Mouse (Mus musculus): ENCODE results near the gene Arg2. TPM values are rescaled to one million over a fixed set of nuclear protein-coding genes. Genes with fewer than 3 reads are reported as not detected.

The Arg2 gene
- polyA plus RNA-seq, 1 experiment from 2014 or later, result 2.4 TPM

DNA sequence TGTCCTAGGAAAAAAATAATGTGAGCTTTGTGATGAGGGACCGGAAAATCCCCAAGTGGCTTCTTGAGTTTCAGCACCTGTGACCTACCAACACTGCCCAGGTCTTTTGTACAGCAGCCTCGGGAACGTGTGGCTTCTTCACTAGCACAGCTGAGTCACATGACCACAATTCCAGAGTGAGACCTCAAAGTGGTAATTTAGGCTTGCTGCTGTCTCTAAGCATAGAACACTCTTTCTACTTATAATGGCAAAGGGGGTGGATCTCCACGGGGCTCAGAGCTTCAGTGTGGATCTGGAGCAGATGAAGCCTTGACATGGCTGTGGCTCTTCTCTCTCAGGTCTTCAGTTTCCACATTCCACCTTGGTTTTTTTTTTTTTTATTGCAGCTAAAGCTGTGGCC, 4.5 kb downstream of the Arg2 start:
- Histone ChIP-seq H3K36me3 (replicated peaks) (no peaks in the 10 kb centered on the region), H3K27me3 (ENCODE audit: poor library complexity, severe bottlenecking) (peaks cover 37% of the 10 kb centered on the region), H3K4me3 (no peak overlapping the region), H3K9me3 (no peaks in the 10 kb centered on the region), H3K27ac (no peak overlapping the region), H3K4me1 (peaks cover 18% of the 10 kb centered on the region)
- 42% methylated on average over 4 of the region's 4 CpGs for WGBS
- DNase-seq (ENCODE audit: extremely low spot score, low spot score), result no peak

- Histone ChIP-seq H3K9me3 (no peaks in the 10 kb centered on the region), H3K4me1 (0 out of 2 replicates have a peak, but pooled peaks cover 2% of the 10 kb centered on the region), H3K4me3 (no peak overlapping the region), H3K27ac (no peak overlapping the region), H3K36me3 (replicated peaks) (no peaks in the 10 kb centered on the region), H3K27me3 (ENCODE audit: poor library complexity, severe bottlenecking) (peaks cover 19% of the 10 kb centered on the region)
- WGBS, result 78% methylated on average over 7 of the region's 7 CpGs
- no peak for DNase-seq (ENCODE audit: extremely low spot score, low spot score)
Measured at GRCm38 (mm10) chr12:79136949-79137348, 6.4 kb downstream of the Arg2 start.

DNA sequence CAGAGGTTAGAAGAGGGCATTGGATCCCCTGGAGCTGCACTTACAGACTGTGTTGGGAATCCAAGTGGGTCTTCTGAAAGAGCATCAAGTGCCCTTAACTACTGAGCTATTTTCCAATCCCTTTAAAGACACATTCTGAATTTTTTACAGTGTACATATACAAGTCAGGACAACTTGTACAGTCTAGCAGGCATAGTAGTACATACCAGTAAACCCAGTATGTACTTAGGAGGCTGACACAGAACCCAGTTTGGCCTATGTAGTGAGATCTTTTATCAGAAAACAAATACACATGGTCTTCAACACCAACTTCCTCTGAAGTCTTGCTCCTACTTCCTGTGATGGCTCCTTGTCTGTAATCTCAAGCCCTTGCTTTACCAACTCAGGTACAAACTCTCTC, 8.4 kb downstream of the Arg2 start:
- Histone ChIP-seq H3K4me1 (0 out of 2 replicates have a peak, but pooled peaks cover 2% of the 10 kb centered on the region), H3K27ac (no peak overlapping the region), H3K4me3 (no peak overlapping the region), H3K36me3 (replicated peaks) (no peaks in the 10 kb centered on the region), H3K27me3 (ENCODE audit: poor library complexity, severe bottlenecking) (no peaks in the 10 kb centered on the region), H3K9me3 (no peaks in the 10 kb centered on the region)
- DNase-seq (ENCODE audit: extremely low spot score, low spot score), result no peak

GRCm38 (mm10) chr12:79139417-79139816, 8.8 kb downstream of the Arg2 start:
- Histone ChIP-seq H3K36me3 (replicated peaks) (no peaks in the 10 kb centered on the region), H3K9me3 (no peaks in the 10 kb centered on the region), H3K4me1 (0 out of 2 replicates have a peak, but pooled peaks cover 2% of the 10 kb centered on the region), H3K4me3 (no peak overlapping the region), H3K27me3 (ENCODE audit: poor library complexity, severe bottlenecking) (no peaks in the 10 kb centered on the region), H3K27ac (no peak overlapping the region)
- DNase-seq (ENCODE audit: extremely low spot score, low spot score), result no peak
- 63% methylated on average over 1 of the region's 1 CpGs for WGBS

GRCm38 (mm10) chr12:79140811-79141210, 10.2 kb downstream of the Arg2 start:
- 87% methylated on average over 2 of the region's 2 CpGs for WGBS
- H3K36me3 ChIP-seq (replicated peaks), result no peaks in the 10 kb centered on the region
- no peaks in the 10 kb centered on the region for H3K4me1 ChIP-seq
- H3K27ac ChIP-seq, result no peak overlapping the region
- no peak for DNase-seq (ENCODE audit: extremely low spot score, low spot score)
- H3K9me3 ChIP-seq, result no peaks in the 10 kb centered on the region
- H3K27me3 ChIP-seq (ENCODE audit: poor library complexity, severe bottlenecking), result no peaks in the 10 kb centered on the region
- no peak overlapping the region for H3K4me3 ChIP-seq

DNA sequence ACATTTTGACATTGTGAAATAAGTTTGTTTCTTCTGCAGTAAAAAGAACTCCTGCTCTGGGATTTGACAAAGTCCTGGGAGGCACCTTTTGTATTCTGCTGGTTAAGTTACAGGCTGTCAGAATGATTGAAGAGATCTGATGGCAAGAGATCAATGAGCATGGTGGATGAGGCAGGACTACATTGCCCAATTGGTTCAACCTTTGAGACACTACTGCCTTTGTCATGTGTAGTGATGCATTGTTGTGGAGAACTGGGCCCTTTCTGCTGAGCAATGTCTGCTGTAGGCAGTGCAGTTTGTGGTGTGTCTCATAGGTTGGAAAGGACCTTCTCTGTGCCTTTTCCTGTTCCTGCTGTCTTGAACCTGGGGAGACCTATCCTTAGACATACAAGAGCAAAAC, 10.8 kb downstream of the Arg2 start:
- Histone ChIP-seq H3K9me3 (no peaks in the 10 kb centered on the region), H3K36me3 (replicated peaks) (no peaks in the 10 kb centered on the region), H3K27me3 (ENCODE audit: poor library complexity, severe bottlenecking) (no peaks in the 10 kb centered on the region), H3K4me3 (no peak overlapping the region), H3K27ac (no peak overlapping the region), H3K4me1 (no peaks in the 10 kb centered on the region)
- DNase-seq (ENCODE audit: extremely low spot score, low spot score), result no peak

DNA sequence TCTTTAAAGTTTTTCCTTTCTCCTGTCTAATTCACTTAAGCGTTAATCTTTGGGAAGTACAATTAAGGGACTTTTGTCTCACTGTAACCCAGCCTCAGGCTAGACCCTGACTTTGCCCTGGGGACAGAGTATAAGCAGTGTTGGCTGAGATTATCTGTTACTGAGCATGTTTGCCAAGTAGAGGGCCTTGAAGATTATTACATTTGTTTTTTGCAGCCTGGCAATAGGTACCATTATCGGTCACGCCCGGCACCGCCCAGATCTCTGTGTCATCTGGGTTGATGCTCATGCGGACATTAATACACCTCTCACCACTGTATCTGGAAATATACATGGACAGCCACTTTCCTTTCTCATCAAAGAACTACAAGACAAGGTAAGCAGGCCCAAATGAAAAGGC, 19.1 kb downstream of the Arg2 start:
- 91% methylated on average over 6 of the region's 6 CpGs for WGBS

DNA sequence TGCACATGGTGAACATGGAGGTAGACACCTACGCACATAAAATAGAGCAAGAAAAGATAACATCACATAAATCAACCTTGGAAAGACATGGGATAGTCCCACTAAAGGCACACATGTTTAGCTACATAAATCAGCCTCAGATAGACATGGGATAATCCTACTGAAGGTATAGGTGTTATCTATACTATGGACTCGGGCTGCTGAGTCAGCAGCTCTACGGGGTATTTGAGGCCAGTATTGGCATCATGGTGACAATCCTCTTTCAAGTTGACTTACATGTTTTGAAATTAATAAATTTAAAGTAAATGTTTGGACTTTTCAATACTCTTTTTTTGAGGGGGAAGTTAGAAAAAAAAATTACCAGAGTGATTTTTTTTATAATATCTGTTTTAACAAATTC, 32.3 kb downstream of the Arg2 start:
- no peaks in the 10 kb centered on the region for H3K4me1 ChIP-seq
- H3K27me3 ChIP-seq (ENCODE audit: poor library complexity, severe bottlenecking), result no peaks in the 10 kb centered on the region
- H3K9me3 ChIP-seq, result no peaks in the 10 kb centered on the region
- WGBS, result 94% methylated on average over 3 of the region's 3 CpGs
- no peak overlapping the region for H3K27ac ChIP-seq
- H3K36me3 ChIP-seq (replicated peaks), result peaks cover 78% of the 10 kb centered on the region
- no peak for DNase-seq (ENCODE audit: extremely low spot score, low spot score)
- H3K4me3 ChIP-seq, result no peak overlapping the region

More for the DNA sequence above, 19.1 kb downstream of the Arg2 start:
- H3K9me3 ChIP-seq, result no peaks in the 10 kb centered on the region
- DNase-seq (ENCODE audit: extremely low spot score, low spot score), result no peak
- H3K4me1 ChIP-seq, result no peaks in the 10 kb centered on the region
- peaks cover 12% of the 10 kb centered on the region for H3K36me3 ChIP-seq (replicated peaks)
- no peaks in the 10 kb centered on the region for H3K27me3 ChIP-seq (ENCODE audit: poor library complexity, severe bottlenecking)
- H3K27ac ChIP-seq, result no peak overlapping the region
- no peak overlapping the region for H3K4me3 ChIP-seq

DNA sequence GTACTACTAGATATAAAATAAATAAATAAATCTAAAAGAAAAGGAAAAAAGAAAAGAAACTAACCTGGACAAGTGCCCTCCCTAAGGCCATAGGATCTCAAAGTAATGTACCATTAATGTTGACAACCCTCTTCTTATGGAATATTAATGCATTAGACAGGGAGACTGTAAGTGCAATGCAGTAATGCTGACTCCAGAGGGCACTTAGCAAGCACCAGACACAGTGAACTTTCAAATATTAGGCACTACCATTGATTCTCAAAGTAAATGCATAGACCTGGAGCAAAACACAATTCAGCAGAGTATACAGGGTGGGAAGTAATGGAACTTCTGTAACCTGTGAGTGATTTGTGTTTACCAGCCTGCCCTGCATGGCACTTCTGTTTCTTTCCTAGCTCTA, 38.6 kb downstream of the Arg2 start:
- no peak for DNase-seq (ENCODE audit: extremely low spot score, low spot score)

GRCm38 (mm10) chr12:79170421-79170820, 39.8 kb downstream of the Arg2 start:
- Histone ChIP-seq H3K27ac (no peak overlapping the region), H3K4me3 (no peak overlapping the region), H3K27me3 (ENCODE audit: poor library complexity, severe bottlenecking) (no peaks in the 10 kb centered on the region), H3K36me3 (replicated peaks) (peaks cover 17% of the 10 kb centered on the region), H3K9me3 (no peaks in the 10 kb centered on the region), H3K4me1 (peaks cover 22% of the 10 kb centered on the region)
- 87% methylated on average over 3 of the region's 3 CpGs for WGBS
- no peak for DNase-seq (ENCODE audit: extremely low spot score, low spot score)

More for the DNA sequence above, 38.6 kb downstream of the Arg2 start:
- Histone ChIP-seq H3K27me3 (ENCODE audit: poor library complexity, severe bottlenecking) (no peaks in the 10 kb centered on the region), H3K9me3 (no peaks in the 10 kb centered on the region), H3K4me1 (peaks cover 22% of the 10 kb centered on the region), H3K4me3 (no peak overlapping the region), H3K36me3 (replicated peaks) (peaks cover 18% of the 10 kb centered on the region), H3K27ac (no peak overlapping the region)

DNA sequence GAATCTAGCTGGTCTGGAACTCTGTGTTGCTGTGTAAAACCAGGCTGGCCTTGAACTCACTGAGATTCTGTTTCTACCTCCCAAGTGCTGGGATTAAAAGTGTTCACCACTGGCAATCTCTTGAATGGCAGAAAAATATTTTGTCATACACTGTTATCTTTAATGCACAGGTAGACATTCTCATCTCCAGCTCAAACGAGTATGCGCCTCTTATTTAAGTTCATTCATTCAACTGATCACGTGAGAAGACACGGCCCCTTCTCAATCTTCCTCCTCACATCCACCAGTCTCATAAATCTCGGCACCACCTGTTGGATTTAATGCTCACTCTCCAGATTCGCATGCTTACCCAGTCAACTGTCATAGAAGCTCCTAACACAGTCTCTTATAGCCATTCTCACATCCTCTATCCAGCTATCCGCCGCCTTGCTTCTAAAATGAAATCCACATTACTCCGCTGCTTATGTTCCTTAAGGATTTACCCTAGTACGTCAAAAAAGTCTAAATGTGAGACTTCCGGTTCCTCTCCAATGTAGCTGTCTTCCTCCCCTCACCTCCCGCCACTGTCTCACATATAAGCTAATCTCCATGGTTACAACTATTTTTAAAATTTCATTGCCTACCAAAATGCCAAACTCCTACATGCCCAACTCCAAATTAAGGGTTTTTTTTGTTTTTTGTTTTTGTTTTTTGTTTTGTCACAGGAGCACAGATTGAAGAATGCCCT, 40.9 kb downstream of the Arg2 start:
- no peaks in the 10 kb centered on the region for H3K9me3 ChIP-seq
- DNase-seq (ENCODE audit: extremely low spot score, low spot score), result no peak
- 45% methylated on average over 12 of the region's 12 CpGs for WGBS
- peak overlapping the region; percentile 98 for H3K4me3 ChIP-seq
- no peak overlapping the region for H3K27ac ChIP-seq
- no peaks in the 10 kb centered on the region for H3K27me3 ChIP-seq (ENCODE audit: poor library complexity, severe bottlenecking)
- H3K36me3 ChIP-seq (replicated peaks), result peaks cover 22% of the 10 kb centered on the region
- peaks cover 22% of the 10 kb centered on the region for H3K4me1 ChIP-seq

GRCm38 (mm10) chr12:79172019-79172941, 41.7 kb downstream of the Arg2 start, which contains the start of gene Vti1b:
TSS of gene Vti1b (minus strand) at chr12:79172667.
- peaks cover 30% of the 10 kb centered on the region for H3K36me3 ChIP-seq (replicated peaks)
- H3K27ac ChIP-seq, result peak within 1 kb of the TSS; percentile 99
- no peaks in the 10 kb centered on the region for H3K9me3 ChIP-seq
- DNase-seq (ENCODE audit: extremely low spot score, low spot score), result peak; percentile 89
- WGBS, result under 1% methylated on average over 73 of the region's 73 CpGs
- peaks cover 22% of the 10 kb centered on the region for H3K4me1 ChIP-seq
- peak within 1 kb of the TSS; percentile 98 for H3K4me3 ChIP-seq
- H3K27me3 ChIP-seq (ENCODE audit: poor library complexity, severe bottlenecking), result no peaks in the 10 kb centered on the region

DNA sequence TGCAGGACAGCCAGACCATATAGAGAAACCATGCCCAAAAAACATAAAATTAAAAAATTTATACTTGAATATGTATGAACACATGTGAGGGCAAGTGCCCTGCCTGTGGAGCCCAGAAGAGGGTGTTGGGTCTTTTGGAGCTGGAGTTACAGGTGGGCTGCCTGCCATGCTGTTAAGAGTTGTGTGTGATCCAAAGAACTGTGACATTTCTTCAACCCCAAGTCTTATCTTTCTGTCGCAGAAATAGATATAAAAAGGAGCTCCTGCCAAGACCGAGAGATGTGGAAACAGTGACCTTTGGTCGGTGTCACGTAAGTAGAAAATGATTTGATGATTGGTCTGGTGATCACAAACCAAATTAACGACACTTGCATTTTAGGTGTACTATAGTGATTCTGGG, 43.1 kb downstream of the Arg2 start:
- H3K27me3 ChIP-seq (ENCODE audit: poor library complexity, severe bottlenecking), result no peaks in the 10 kb centered on the region
- H3K27ac ChIP-seq, result no peak overlapping the region
- WGBS, result 92% methylated on average over 5 of the region's 5 CpGs
- peaks cover 36% of the 10 kb centered on the region for H3K36me3 ChIP-seq (replicated peaks)
- no peaks in the 10 kb centered on the region for H3K9me3 ChIP-seq
- DNase-seq (ENCODE audit: extremely low spot score, low spot score), result no peak
- no peak overlapping the region for H3K4me3 ChIP-seq
- H3K4me1 ChIP-seq, result peaks cover 22% of the 10 kb centered on the region

All from forebrain, embryonic 10.5 days (tissue).